Mouse (Mus musculus) forebrain, embryonic 13.5 days (tissue): ENCODE data around the gene Keap1. TPM values are rescaled to one million over a fixed set of nuclear protein-coding genes. Genes with fewer than 3 reads are reported as not detected.
A peak's percentile ranks its signal among the peaks of the same experiment; 100 is the strongest.
"Not testable (repeated sequence)": the region's sequence is repeated elsewhere in the genome, so short reads cannot be mapped to it uniquely, and the experiment has no call there.

Source experiments
- ATAC-seq: fragments of 200-750 bp; cut with Nextera tagmentation; 2 replicates; pipeline ENCODE4 v1.8.0; 2017
- H3K27ac ChIP-seq: fragments of 300-500 bp; sonication (generic); 2 replicates; pipeline ENCODE4 v1.5.1; 2015; ENCODE audit warnings: inconsistent platforms, mild to moderate bottlenecking, moderate library complexity
- H3K27me3 ChIP-seq: fragments of 300-500 bp; sonication (generic); 2 replicates; pipeline ENCODE4 v1.6.1; 2015; ENCODE audit warnings: mild to moderate bottlenecking, inconsistent platforms
- H3K36me3 ChIP-seq: fragments of 300-500 bp; sonication (generic); 2 replicates; pipeline ENCODE4 v1.6.1; 2015; ENCODE audit warnings: mild to moderate bottlenecking, inconsistent platforms; ENCODE audit not compliant: poor library complexity, severe bottlenecking
- H3K4me1 ChIP-seq: fragments of 300-500 bp; sonication (generic); 2 replicates; pipeline ENCODE4 v1.6.1; 2015; ENCODE audit warnings: inconsistent platforms
- H3K4me2 ChIP-seq: fragments of 300-500 bp; sonication (generic); 2 replicates; pipeline ENCODE4 v1.6.1; 2015; ENCODE audit warnings: inconsistent platforms, mild to moderate bottlenecking, moderate library complexity
- H3K4me3 ChIP-seq: fragments of 300-500 bp; sonication (generic); 2 replicates; pipeline ENCODE4 v1.5.1; 2015; ENCODE audit warnings: mild to moderate bottlenecking, inconsistent platforms
- H3K9ac ChIP-seq: fragments of 300-500 bp; sonication (generic); 2 replicates; pipeline ENCODE4 v1.6.1; 2015; ENCODE audit warnings: mild to moderate bottlenecking, inconsistent platforms
- H3K9me3 ChIP-seq: fragments of 300-500 bp; sonication (generic); replicated peaks from 2 replicates; pipeline ENCODE4 v1.6.1; 2016; ENCODE audit warnings: inconsistent platforms
- WGBS: fragments of 180-500 bp; shearing (Covaris S2); methylation state at CpG from one replicate; pipeline ENCODE4 v1.1.7; 2015; 5-methylcytosine and 5-hydroxymethylcytosine counted together
- polyA plus RNA-seq: library from polyadenylated mRNA; unstranded; fragments of >200 nt; fragmentation: Nextera tagmentation; extraction: Ambion mirVana; gene quantifications from 2 replicates; pipeline ENCODE4 v1.2.1, GENCODE M21; 2015

The Keap1 gene
- polyA plus RNA-seq, 1 experiment from 2014 or later: 55.7 TPM

GRCm38 (mm10) chr9:21256349-21256748 lies 17.2 kb upstream of the Keap1 start:
- not testable (repeated sequence) for H3K4me2 ChIP-seq, ATAC-seq, H3K36me3 ChIP-seq, H3K9me3 ChIP-seq, H3K9ac ChIP-seq, H3K4me1 ChIP-seq, H3K27ac ChIP-seq, H3K4me3 ChIP-seq
- WGBS: 78% methylated on average over 4 of the region's 4 CpGs
- peaks cover 12% of the 10 kb centered on the region for H3K27me3 ChIP-seq

- Histone ChIP-seq H3K4me3 (no peak overlapping the region), H3K9ac (no peak overlapping the region), H3K4me1 (no peaks in the 10 kb centered on the region), H3K9me3 (no peaks in the 10 kb centered on the region), H3K27me3 (peaks cover 29% of the 10 kb centered on the region), H3K4me2 (no peak overlapping the region), H3K36me3 (no peaks in the 10 kb centered on the region), H3K27ac (no peak overlapping the region)
- no peak for ATAC-seq
Observed at GRCm38 (mm10) chr9:21254690-21255089, 15.5 kb upstream of the Keap1 start.

- H3K27me3 ChIP-seq: peaks cover 60% of the 10 kb centered on the region
- H3K4me1 ChIP-seq: peaks cover 6% of the 10 kb centered on the region; the same call in 1 of the 2 replicates
Observed at GRCm38 (mm10) chr9:21251116-21251735, 12.1 kb upstream of the Keap1 start.

GRCm38 (mm10) chr9:21250509-21250908 lies 11.3 kb upstream of the Keap1 start:
- no peak overlapping the region for H3K4me3 ChIP-seq
- no peak overlapping the region for H3K4me2 ChIP-seq
- no peaks in the 10 kb centered on the region for H3K36me3 ChIP-seq
- no peaks in the 10 kb centered on the region for H3K9me3 ChIP-seq
- no peak for ATAC-seq
- no peak overlapping the region for H3K9ac ChIP-seq
- 43% methylated on average over 2 of the region's 2 CpGs for WGBS
- peaks cover 6% of the 10 kb centered on the region; the same call in 1 of the 2 replicates for H3K4me1 ChIP-seq
- no peak overlapping the region for H3K27ac ChIP-seq
- H3K27me3 ChIP-seq: peaks cover 67% of the 10 kb centered on the region

More at GRCm38 (mm10) chr9:21251116-21251735, 12.1 kb upstream of the Keap1 start:
- ATAC-seq: no peak
- no peaks in the 10 kb centered on the region for H3K9me3 ChIP-seq
- H3K4me3 ChIP-seq: no peak overlapping the region
- no peak overlapping the region for H3K9ac ChIP-seq
- no peak overlapping the region for H3K4me2 ChIP-seq
- WGBS: 72% methylated on average over 13 of the region's 13 CpGs
- no peaks in the 10 kb centered on the region for H3K36me3 ChIP-seq
- H3K27ac ChIP-seq: no peak overlapping the region

- Histone ChIP-seq H3K4me1 (peaks cover 11% of the 10 kb centered on the region), H3K9me3 (no peaks in the 10 kb centered on the region), H3K27me3 (peaks cover 74% of the 10 kb centered on the region), H3K4me2 (no peak overlapping the region), H3K36me3 (no peaks in the 10 kb centered on the region), H3K27ac (no peak overlapping the region), H3K4me3 (no peak overlapping the region), H3K9ac (no peak overlapping the region)
- 43% methylated on average over 17 of the region's 17 CpGs for WGBS
- no peak for ATAC-seq
Observed at GRCm38 (mm10) chr9:21249629-21250508, 10.7 kb upstream of the Keap1 start.

GRCm38 (mm10) chr9:21248326-21248725 lies 9.2 kb upstream of the Keap1 start, which contains the start of gene S1pr5:
TSS of gene S1pr5 (minus strand) at chr9:21248443.
- Histone ChIP-seq H3K4me2 (peak within 1 kb of the TSS; percentile 34), H3K27me3 (peaks cover 89% of the 10 kb centered on the region), H3K27ac (no peak within 1 kb of the TSS), H3K9me3 (no peaks in the 10 kb centered on the region), H3K4me3 (no peak within 1 kb of the TSS; the same call in 1 of the 2 replicates), H3K4me1 (peaks cover 23% of the 10 kb centered on the region), H3K9ac (0 out of 2 replicates have a peak within 1 kb of the TSS, but pooled peaks have one; percentile 23), H3K36me3 (no peaks in the 10 kb centered on the region)
- ATAC-seq: no peak
- 2% methylated on average over 30 of the region's 30 CpGs for WGBS

GRCm38 (mm10) chr9:21246342-21246741 lies 7.2 kb upstream of the Keap1 start:
- H3K4me1 ChIP-seq: peaks cover 23% of the 10 kb centered on the region
- 69% methylated on average over 1 of the region's 1 CpGs for WGBS

GRCm38 (mm10) chr9:21245113-21245487 lies 5.9 kb upstream of the Keap1 start:
- Histone ChIP-seq H3K9me3 (no peaks in the 10 kb centered on the region), H3K27me3 (peaks cover 84% of the 10 kb centered on the region), H3K9ac (peak overlapping the region; percentile 57), H3K4me3 (peak overlapping the region; percentile 45), H3K27ac (no peak overlapping the region), H3K36me3 (no peaks in the 10 kb centered on the region), H3K4me2 (peak overlapping the region; percentile 75), H3K4me1 (peaks cover 23% of the 10 kb centered on the region)
- ATAC-seq: no peak
- WGBS: under 1% methylated on average over 16 of the region's 16 CpGs

More at GRCm38 (mm10) chr9:21246342-21246741, 7.2 kb upstream of the Keap1 start:
- Histone ChIP-seq H3K9ac (no peak overlapping the region), H3K27me3 (peaks cover 93% of the 10 kb centered on the region), H3K4me2 (no peak overlapping the region), H3K4me3 (no peak overlapping the region), H3K36me3 (no peaks in the 10 kb centered on the region), H3K27ac (no peak overlapping the region), H3K9me3 (no peaks in the 10 kb centered on the region)
- no peak for ATAC-seq

- H3K36me3 ChIP-seq: no peaks in the 10 kb centered on the region
- peaks cover 79% of the 10 kb centered on the region for H3K27me3 ChIP-seq
- peak overlapping the region; percentile 75 for H3K4me2 ChIP-seq
- no peaks in the 10 kb centered on the region for H3K9me3 ChIP-seq
- whole genome bisulfite sequencing: under 1% methylated on average over 60 of the region's 72 CpGs
- H3K27ac ChIP-seq: no peak overlapping the region
- peak; percentile 30; the same call in 1 of the 2 replicates for ATAC-seq
- peaks cover 26% of the 10 kb centered on the region for H3K4me1 ChIP-seq
- H3K9ac ChIP-seq: peak overlapping the region; percentile 57
- H3K4me3 ChIP-seq: peak overlapping the region; percentile 45
Observed at GRCm38 (mm10) chr9:21244428-21245112, 5.4 kb upstream of the Keap1 start.

- Histone ChIP-seq H3K27ac (no peak overlapping the region), H3K4me2 (peak overlapping the region; percentile 75), H3K36me3 (no peaks in the 10 kb centered on the region), H3K9ac (peak overlapping the region; percentile 57), H3K4me3 (peak overlapping the region; percentile 45), H3K4me1 (peaks cover 30% of the 10 kb centered on the region), H3K9me3 (no peaks in the 10 kb centered on the region), H3K27me3 (peaks cover 73% of the 10 kb centered on the region)
- ATAC-seq: no peak; the same call in 1 of the 2 replicates
- WGBS: 5% methylated on average over 42 of the region's 42 CpGs
Observed at GRCm38 (mm10) chr9:21243826-21244427, 4.8 kb upstream of the Keap1 start.

GRCm38 (mm10) chr9:21241343-21241742 lies 2.2 kb upstream of the Keap1 start:
- Histone ChIP-seq H3K9ac (no peak overlapping the region), H3K9me3 (no peaks in the 10 kb centered on the region), H3K4me2 (no peak overlapping the region), H3K36me3 (no peaks in the 10 kb centered on the region), H3K4me1 (peaks cover 39% of the 10 kb centered on the region), H3K27me3 (peaks cover 51% of the 10 kb centered on the region), H3K4me3 (no peak overlapping the region), H3K27ac (no peak overlapping the region)
- WGBS: 5% methylated on average over 11 of the region's 11 CpGs
- no peak for ATAC-seq
